Mouse (Mus musculus) C2C12 (cell line): ENCODE data around the gene Stk11ip.

Source experiments
- CTCF ChIP-seq: IDR thresholded peaks from one replicate; pipeline ENCODE4 v1.5.1; 2011; ENCODE audit not compliant: control insufficient read depth, insufficient read depth, insufficient read length
- MAX ChIP-seq: IDR thresholded peaks from one replicate; pipeline ENCODE4 v1.6.1; 2011; ENCODE audit warnings: mild to moderate bottlenecking, control low read depth
- MYOG ChIP-seq: IDR thresholded peaks from one replicate; pipeline ENCODE4 v1.6.1; 2011; ENCODE audit not compliant: control insufficient read depth, insufficient read length; ENCODE audit errors: extremely low read depth
- USF1 ChIP-seq: IDR thresholded peaks from one replicate; pipeline ENCODE4 v1.6.1; 2011; ENCODE audit warnings: low read depth, mild to moderate bottlenecking, control low read depth, moderate library complexity

DNA sequence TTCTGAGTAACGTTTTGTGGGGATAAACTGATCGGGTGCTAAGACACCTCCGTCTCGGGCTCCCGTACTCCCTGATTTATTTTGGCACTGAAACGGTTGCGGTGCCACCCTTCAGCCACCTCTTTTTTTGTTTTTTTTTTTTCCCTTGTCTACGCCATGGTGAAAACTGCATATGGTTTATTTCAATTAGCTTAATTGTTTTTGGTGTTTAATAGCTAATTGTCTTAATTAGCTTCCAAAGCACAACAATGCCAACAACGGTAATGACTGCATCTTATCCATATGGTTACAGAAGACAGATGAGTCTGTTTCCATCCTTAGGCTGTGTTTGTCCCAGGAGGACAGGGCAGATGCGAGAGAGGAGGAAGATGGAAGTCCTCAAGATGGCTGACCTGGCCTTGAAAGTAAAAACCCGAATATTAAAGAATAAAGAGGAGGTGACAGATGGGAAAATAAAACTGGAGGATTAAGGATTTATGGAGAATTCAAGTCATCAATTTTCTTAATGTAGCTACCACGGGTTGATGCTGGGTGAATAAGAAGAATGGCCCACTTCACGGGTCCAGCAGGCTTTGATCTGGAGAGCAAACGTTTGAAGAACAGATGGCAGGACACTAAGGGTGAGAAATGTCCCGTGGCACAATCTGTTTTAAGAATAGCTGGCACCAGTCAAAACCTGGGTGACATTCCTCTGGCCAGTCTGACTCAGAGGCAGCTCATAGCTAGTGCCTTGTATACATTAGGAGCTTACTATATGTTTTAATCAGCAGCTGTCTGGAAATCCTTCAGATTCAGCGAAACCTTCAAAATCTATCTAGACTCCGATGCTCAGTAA lies 53.4 kb downstream of the Stk11ip start:
- TF ChIP-seq CTCF (no peak), MYOG (no peak), MAX (no peak), USF1 (no peak)
